In the genomic region with DNA sequence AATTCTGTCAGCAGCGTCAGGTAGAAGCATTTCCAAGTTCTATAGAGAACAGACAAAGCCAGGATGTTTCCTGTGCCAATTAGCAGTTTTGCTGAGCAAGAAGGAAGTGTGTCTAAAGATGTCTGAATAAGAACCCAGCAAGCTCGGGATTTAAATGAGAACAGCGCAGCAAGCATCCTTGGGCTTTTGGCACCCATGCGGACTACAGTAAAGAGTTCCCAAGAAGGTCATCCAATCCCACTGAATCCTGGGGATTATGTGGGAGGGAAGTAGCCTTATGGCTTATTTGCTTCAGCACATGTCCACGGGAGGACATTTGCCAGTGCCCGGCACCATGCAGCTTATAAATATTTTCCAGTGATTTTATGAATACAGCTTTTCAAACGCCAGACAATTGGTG, we compare ENCODE assay signal across 14 mouse cellular contexts.
A peak's percentile ranks its signal among the peaks of the same experiment; 100 is the strongest.
DNase-seq lines count a peak whose midpoint lies in the region; ATAC-seq lines count a peak whose summit lies in the region.
"Had no signal": no experiment of that assay in that cellular context is flagged by ENCODE, and none has a peak within 500 bp of the region (broad histone marks: within the 10 kb centered on the region; RNA-seq: fewer than 3 reads in every experiment).

No protein-coding gene starts in this region.

- no peaks in the 10 kb centered on the region for H3K4me1 ChIP-seq in midbrain, embryonic 11.5 days (ENCODE audit: control insufficient read depth, insufficient read depth, low read length)
- peaks cover 8% of the 10 kb centered on the region for H3K4me1 ChIP-seq in midbrain, embryonic 10.5 days
- peaks cover 13% of the 10 kb centered on the region for H3K4me1 ChIP-seq in forebrain, embryonic 15.5 days
- 0 out of 2 replicates have a peak, but pooled peaks cover 5% of the 10 kb centered on the region for H3K4me1 ChIP-seq in neural tube, embryonic 15.5 days

- H3K36me3 ChIP-seq in midbrain, embryonic 11.5 days (ENCODE audit: control insufficient read depth, insufficient read depth, low read length), result no peaks in the 10 kb centered on the region
- no peaks in the 10 kb centered on the region for H3K36me3 ChIP-seq in midbrain, embryonic 10.5 days
- no peaks in the 10 kb centered on the region for H3K36me3 ChIP-seq in forebrain, embryonic 15.5 days
- no peaks in the 10 kb centered on the region for H3K36me3 ChIP-seq in neural tube, embryonic 15.5 days

- no peaks in the 10 kb centered on the region for H3K27me3 ChIP-seq in midbrain, embryonic 11.5 days (ENCODE audit: control insufficient read depth, insufficient read depth, low read length)
- no peaks in the 10 kb centered on the region for H3K27me3 ChIP-seq in midbrain, embryonic 10.5 days (ENCODE audit: low read depth, poor library complexity, severe bottlenecking)
- H3K27me3 ChIP-seq in forebrain, embryonic 15.5 days, result no peaks in the 10 kb centered on the region
- no peaks in the 10 kb centered on the region for H3K27me3 ChIP-seq in neural tube, embryonic 15.5 days (replicated peaks)

- H3K9ac ChIP-seq in midbrain, embryonic 11.5 days (ENCODE audit: low read length), result no peak overlapping the region
- peak overlapping the region; percentile 6; the same call in 1 of the 2 replicates for H3K9ac ChIP-seq in forebrain, embryonic 15.5 days (replicated peaks)
- H3K9ac ChIP-seq in neural tube, embryonic 15.5 days (replicated peaks), result no peak overlapping the region
- H3K9ac ChIP-seq: liver, embryonic 14.5 days had no signal

- WGBS in midbrain, embryonic 11.5 days, result 31% methylated on average over 7 of the region's 7 CpGs
- 34% methylated on average over 7 of the region's 7 CpGs for WGBS in midbrain, embryonic 10.5 days
- WGBS in forebrain, embryonic 15.5 days, result 5% methylated on average over 7 of the region's 7 CpGs
- WGBS in neural tube, embryonic 15.5 days, result 36% methylated on average over 7 of the region's 7 CpGs

- H3K9me3 ChIP-seq in midbrain, embryonic 11.5 days (ENCODE audit: control insufficient read depth, low read length), result no peaks in the 10 kb centered on the region
- H3K9me3 ChIP-seq in midbrain, embryonic 10.5 days (replicated peaks), result no peaks in the 10 kb centered on the region
- H3K9me3 ChIP-seq in forebrain, embryonic 15.5 days, result no peaks in the 10 kb centered on the region
- no peaks in the 10 kb centered on the region for H3K9me3 ChIP-seq in neural tube, embryonic 15.5 days (replicated peaks)

- no peak overlapping the region for H3K4me3 ChIP-seq in midbrain, embryonic 11.5 days (ENCODE audit: low read depth, low read length)
- H3K4me3 ChIP-seq in midbrain, embryonic 10.5 days, result no peak overlapping the region
- H3K4me3 ChIP-seq in forebrain, embryonic 15.5 days, result 0 out of 2 replicates have a peak overlapping the region, but pooled peaks have one; percentile 5
- H3K4me3 ChIP-seq in neural tube, embryonic 15.5 days (replicated peaks), result no peak overlapping the region

- no peak overlapping the region for H3K27ac ChIP-seq in midbrain, embryonic 11.5 days (ENCODE audit: low read depth, low read length)
- no peak overlapping the region for H3K27ac ChIP-seq in midbrain, embryonic 10.5 days (replicated peaks)
- H3K27ac ChIP-seq in forebrain, embryonic 15.5 days (replicated peaks), result no peak overlapping the region
- no peak overlapping the region for H3K27ac ChIP-seq in neural tube, embryonic 15.5 days (replicated peaks)
- H3K27ac ChIP-seq: liver, embryonic 14.5 days; stomach, postnatal 0 days had no signal

- peak; percentile 5 to 27 for DNase-seq in cerebellum, postnatal 36 days
- DNase-seq in cerebellum, adult 11-12 months, result no peak
- no peak for DNase-seq in midbrain, embryonic 11.5 days (ENCODE audit: low spot score, missing footprints)
- no peak for DNase-seq in midbrain, embryonic 10.5 days (ENCODE audit: low spot score)
- DNase-seq in layer of hippocampus, adult 8-10 months (ENCODE audit: low spot score in 2 of 2), result no peak
- DNase-seq: B cell, adult 2 months; kidney, postnatal 36 days; lung, postnatal 36 days; spleen, adult 18-20 months had no signal

- 0 out of 2 replicates have a peak, but pooled peaks have one; percentile 42 for ATAC-seq in midbrain, embryonic 11.5 days (ENCODE audit: low FRiP score)
- ATAC-seq in forebrain, embryonic 15.5 days (replicated peaks), result peak; percentile 88
- no peak for ATAC-seq in neural tube, embryonic 15.5 days (ENCODE audit: low FRiP score)
- ATAC-seq in inflammation-experienced regulatory T-cells, adult 6 months, result no peak

- no peak overlapping the region for H3K4me2 ChIP-seq in midbrain, embryonic 11.5 days
- H3K4me2 ChIP-seq in forebrain, embryonic 15.5 days (replicated peaks), result peak overlapping the region; percentile 21
- peak overlapping the region; percentile 26; the same call in 1 of the 2 replicates for H3K4me2 ChIP-seq in neural tube, embryonic 15.5 days

Comparison
In these comparisons a context has a peak if more than half of its experiments do, and no peak if none do; other contexts are left out.
1. DNase-seq: peak in cerebellum, postnatal 36 days (2 of 2); none in cerebellum, adult 11-12 months (single experiment), midbrain, embryonic 11.5 days (single experiment), midbrain, embryonic 10.5 days (single experiment) and layer of hippocampus, adult 8-10 months (0 of 2).
2. ATAC-seq: peak in midbrain, embryonic 11.5 days (single experiment) and forebrain, embryonic 15.5 days (single experiment); none in neural tube, embryonic 15.5 days (single experiment) and inflammation-experienced regulatory T-cells, adult 6 months (single experiment).